Mouse (Mus musculus) heart, postnatal 0 days (tissue): ENCODE measurements around the gene Gm17606. TPM values are rescaled to one million over a fixed set of nuclear protein-coding genes. Genes with fewer than 3 reads are reported as not detected.
A peak's percentile ranks its signal among the peaks of the same experiment; 100 is the strongest.

Source experiments
- ATAC-seq: fragments of 200-750 bp; cut with Nextera tagmentation; 2 replicates; pipeline ENCODE4 v1.8.0; 2017; ENCODE audit warnings: low read depth, moderate number of reproducible peaks, moderate library complexity; ENCODE audit not compliant: insufficient read depth
- DNase-seq: peaks from one replicate; pipeline ENCODE4 v3.0.0-alpha.2; 2016; ENCODE audit warnings: low spot score
- H3K27ac ChIP-seq: fragments of 300-500 bp; sonication (generic); 2 replicates; pipeline ENCODE4 v1.5.1; 2014; ENCODE audit warnings: low read depth, mild to moderate bottlenecking
- H3K27me3 ChIP-seq: fragments of 300-500 bp; sonication (generic); 2 replicates; pipeline ENCODE4 v1.6.1; 2014; ENCODE audit warnings: low read length, mixed read lengths; ENCODE audit not compliant: control insufficient read depth, insufficient read depth
- H3K36me3 ChIP-seq: fragments of 300-500 bp; sonication (generic); replicated peaks from 2 replicates; pipeline ENCODE4 v1.6.1; 2014; ENCODE audit warnings: low read length, mixed read lengths; ENCODE audit not compliant: control insufficient read depth, insufficient read depth
- H3K4me1 ChIP-seq: fragments of 300-500 bp; sonication (generic); 2 replicates; pipeline ENCODE4 v1.6.1; 2014; ENCODE audit warnings: antibody characterized with exemption; ENCODE audit not compliant: control insufficient read depth, insufficient read depth
- H3K4me2 ChIP-seq: fragments of 300-500 bp; sonication (generic); 2 replicates; pipeline ENCODE4 v1.6.1; 2014; ENCODE audit warnings: low read depth, mild to moderate bottlenecking, low read length, moderate library complexity
- H3K4me3 ChIP-seq: fragments of 300-500 bp; sonication (generic); 2 replicates; pipeline ENCODE4 v1.5.1; 2014; ENCODE audit warnings: low read depth, low read length
- H3K9ac ChIP-seq: fragments of 300-500 bp; sonication (generic); replicated peaks from 2 replicates; pipeline ENCODE4 v1.6.1; 2014; ENCODE audit warnings: low read depth, low read length, mixed read lengths
- H3K9me3 ChIP-seq: fragments of 300-500 bp; sonication (generic); replicated peaks from 2 replicates; pipeline ENCODE4 v1.6.1; 2016; ENCODE audit warnings: low read length; ENCODE audit not compliant: control insufficient read depth
- CTCF ChIP-seq: IDR thresholded peaks from 2 replicates; pipeline ENCODE4 v1.5.1; 2016; ENCODE audit warnings: antibody characterized with exemption, control low read depth, low read depth
- EP300 ChIP-seq: IDR thresholded peaks from 2 replicates; pipeline ENCODE4 v1.6.1; 2016; ENCODE audit warnings: antibody characterized with exemption, low read depth
- WGBS: fragments of 180-500 bp; shearing (Covaris S2); extraction: QIAGEN DNeasy Blood & Tissue Kit; methylation state at CpG from one replicate; pipeline ENCODE4 v1.1.7; 2014; 5-methylcytosine and 5-hydroxymethylcytosine counted together
- polyA plus RNA-seq: library from polyadenylated mRNA; unstranded; fragments of >200 nt; fragmentation: Nextera tagmentation; extraction: Ambion mirVana; gene quantifications from 2 replicates; pipeline ENCODE4 v1.2.1, GENCODE M21; 2015
- total RNA-seq: library from RNA; depleted of rRNA; stranded (reverse); fragments of >200 nt; gene quantifications from 2 replicates; pipeline ENCODE4 v1.2.3, GENCODE M21; 2014; ENCODE audit warnings: low replicate concordance

Gene Gm17606
- total and polyA plus RNA-seq, 2 experiments from 2014 or later = not detected

- peaks cover 4% of the 10 kb centered on the region; the same call in 1 of the 2 replicates for H3K4me1 ChIP-seq
- H3K4me3 ChIP-seq = no peak overlapping the region
- H3K36me3 ChIP-seq = peaks cover 33% of the 10 kb centered on the region
- H3K9me3 ChIP-seq = no peaks in the 10 kb centered on the region
- 91% methylated on average over 16 of the region's 16 CpGs for WGBS
- peak overlapping the region; percentile 93; the same call in 1 of the 2 replicates for H3K4me2 ChIP-seq
- TF ChIP-seq EP300 = no peak
- no peak for TF ChIP-seq CTCF
- DNase-seq (peak; percentile 1), ATAC-seq (no peak)
- no peak overlapping the region for H3K27ac ChIP-seq
- H3K27me3 ChIP-seq = no peaks in the 10 kb centered on the region
- no peak overlapping the region for H3K9ac ChIP-seq
Measured at GRCm38 (mm10) chr14:54616226-54616825, 24.4 kb upstream of the Gm17606 start.

- peak; percentile 28 for ATAC-seq
- WGBS = 2% methylated on average over 38 of the region's 38 CpGs
Measured at GRCm38 (mm10) chr14:54617152-54617896, 23.4 kb upstream of the Gm17606 start.

DNA sequence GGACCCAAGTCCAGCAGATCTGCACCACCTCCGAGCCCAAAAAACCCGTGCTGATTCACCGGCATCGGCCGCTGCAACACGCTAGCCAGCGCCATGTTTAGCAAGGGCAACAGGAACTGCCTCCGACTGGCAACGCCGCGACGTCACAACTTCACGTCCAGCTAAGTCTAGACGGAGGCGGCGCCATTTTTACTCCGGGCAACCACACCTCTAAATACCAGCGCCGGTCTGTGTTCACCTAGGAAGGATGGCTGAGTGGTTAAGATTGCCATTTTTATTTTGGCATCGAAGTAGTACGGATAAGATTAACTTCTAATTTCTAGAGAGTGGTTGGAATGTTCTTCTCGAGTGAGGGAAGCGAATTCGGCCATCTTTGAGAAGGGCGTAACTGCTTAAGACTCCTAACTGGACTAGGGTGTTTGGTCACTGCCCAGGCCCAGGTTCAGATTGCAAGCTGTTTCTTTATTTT lies 22.8 kb upstream of the Gm17606 start, which contains the start of gene Psmb5:
TSS of gene Psmb5 (minus strand) at position 126 of the 469 bp plus-strand sequence.
- Histone ChIP-seq H3K36me3 (peaks cover 22% of the 10 kb centered on the region), H3K4me1 (peaks cover 4% of the 10 kb centered on the region; the same call in 1 of the 2 replicates), H3K9me3 (no peaks in the 10 kb centered on the region), H3K27ac (peak within 1 kb of the TSS; percentile 74), H3K9ac (peak within 1 kb of the TSS; percentile 81), H3K4me3 (peak within 1 kb of the TSS; percentile 75), H3K27me3 (no peaks in the 10 kb centered on the region), H3K4me2 (peak within 1 kb of the TSS; percentile 93)
- under 1% methylated on average over 25 of the region's 25 CpGs for WGBS
- DNase-seq = peak; percentile 92
- TF ChIP-seq EP300 (0 out of 2 replicates have a peak, but pooled peaks have one; percentile 30), CTCF (no peak)
- peak; percentile 90 for ATAC-seq

More at GRCm38 (mm10) chr14:54617152-54617896, 23.4 kb upstream of the Gm17606 start:
- peaks cover 27% of the 10 kb centered on the region for H3K36me3 ChIP-seq
- peak overlapping the region; percentile 74 for H3K27ac ChIP-seq
- H3K9ac ChIP-seq = peak overlapping the region; percentile 81
- H3K4me1 ChIP-seq = peaks cover 4% of the 10 kb centered on the region; the same call in 1 of the 2 replicates
- peak overlapping the region; percentile 93 for H3K4me2 ChIP-seq
- peak; percentile 3 for DNase-seq
- H3K4me3 ChIP-seq = peak overlapping the region; percentile 75
- H3K27me3 ChIP-seq = no peaks in the 10 kb centered on the region
- 0 out of 2 replicates have a peak, but pooled peaks have one; percentile 14 for TF ChIP-seq EP300
- TF ChIP-seq CTCF = no peak
- no peaks in the 10 kb centered on the region for H3K9me3 ChIP-seq

DNA sequence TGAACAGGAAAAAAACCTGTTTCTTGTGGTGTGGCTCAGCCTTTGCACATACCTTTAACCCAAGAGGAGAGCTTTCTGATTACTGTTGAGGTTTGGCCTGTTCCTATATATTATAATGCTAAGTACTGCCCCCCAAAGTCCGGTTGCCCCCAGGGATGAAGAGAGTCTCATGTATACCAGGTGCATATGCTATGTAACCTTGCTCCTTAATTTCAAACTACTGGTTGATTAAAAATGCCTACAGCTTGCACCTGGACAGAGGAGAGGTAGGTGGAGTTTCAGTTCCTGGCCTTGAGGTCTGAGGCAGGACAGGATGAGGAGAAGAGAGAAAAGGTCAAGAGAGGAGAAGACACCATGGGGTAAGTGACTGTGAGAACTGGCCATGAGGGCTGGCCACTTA lies 19.6 kb upstream of the Gm17606 start, which contains the start of gene Psmb11:
TSS of gene Psmb11 (plus strand) at position 301 of the 400 bp plus-strand sequence.
- ATAC-seq (no peak), DNase-seq (peak; percentile 1)
- Histone ChIP-seq H3K4me1 (peaks cover 4% of the 10 kb centered on the region; the same call in 1 of the 2 replicates), H3K27ac (no peak within 1 kb of the TSS), H3K9me3 (no peaks in the 10 kb centered on the region), H3K36me3 (0 out of 2 replicates have a peak, but pooled peaks cover 4% of the 10 kb centered on the region), H3K9ac (no peak within 1 kb of the TSS), H3K4me2 (no peak within 1 kb of the TSS), H3K27me3 (no peaks in the 10 kb centered on the region), H3K4me3 (no peak within 1 kb of the TSS)
- WGBS = 85% methylated on average over 1 of the region's 1 CpGs
- TF ChIP-seq CTCF = no peak
- TF ChIP-seq EP300 = no peak

DNA sequence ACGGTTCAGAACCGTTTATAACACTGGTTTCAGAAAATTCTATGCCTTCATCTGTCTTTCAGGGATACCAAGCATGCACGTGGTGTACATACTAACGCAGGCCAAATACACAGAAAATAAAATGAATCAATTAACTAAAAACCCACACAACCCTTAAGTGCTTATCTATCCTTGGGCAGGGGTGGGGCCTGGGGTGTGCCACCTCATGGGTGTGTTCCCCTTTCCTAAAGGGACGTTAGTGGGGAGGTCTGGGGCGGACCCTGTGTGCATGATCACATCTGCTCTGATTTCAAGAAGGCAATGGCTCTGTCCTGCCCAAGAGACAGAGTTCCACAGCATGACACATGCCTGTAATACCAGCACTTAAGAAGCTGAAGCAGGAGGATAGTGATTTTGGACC lies 17.4 kb upstream of the Gm17606 start:
- ATAC-seq (no peak), DNase-seq (peak; percentile 2)
- Histone ChIP-seq H3K4me3 (no peak overlapping the region), H3K9me3 (no peaks in the 10 kb centered on the region), H3K4me2 (no peak overlapping the region), H3K27me3 (no peaks in the 10 kb centered on the region), H3K4me1 (no peaks in the 10 kb centered on the region), H3K9ac (no peak overlapping the region), H3K27ac (no peak overlapping the region), H3K36me3 (no peaks in the 10 kb centered on the region)
- WGBS = 79% methylated on average over 6 of the region's 6 CpGs
- TF ChIP-seq EP300 (no peak), CTCF (no peak)
